Mouse (Mus musculus): Measurements from ENCODE around the gene Man1a.

GRCm38 (mm10) chr10:53996216-53996615, 80.2 kb downstream of the Man1a start:
- TF ChIP-seq CTCF (conservative IDR thresholded peaks at IDR 0.05; ENCODE audit: low read length) = no peak
- TF ChIP-seq POU5F1 (IDR thresholded peaks at IDR 0.05; ENCODE audit: borderline replicate concordance, low read length) = no peak
- no peak for TF ChIP-seq NANOG (IDR thresholded peaks at IDR 0.05; ENCODE audit: borderline replicate concordance, low read length)
